Mouse (Mus musculus) G1E (cell line): Measurements from ENCODE around the gene Tmem231. TPM values are rescaled to one million over a fixed set of nuclear protein-coding genes. Genes with fewer than 3 reads are reported as not detected.

ENCODE experiments used
- ATAC-seq: 2 replicates; pipeline ENCODE4 v1.8.0; 2016; ENCODE audit warnings: mild to moderate bottlenecking; ENCODE audit not compliant: insufficient number of reproducible peaks, poor library complexity, low FRiP score, severe bottlenecking; ENCODE audit errors: extremely low read depth
- DNase-seq: peaks from one replicate; pipeline ENCODE4 v3.0.0; 2012; ENCODE audit warnings: low spot score
- H3K27me3 ChIP-seq: 2 replicates; pipeline ENCODE4 v1.6.1; 2012; ENCODE audit warnings: mild to moderate bottlenecking, low read length, inconsistent platforms; ENCODE audit not compliant: insufficient read depth
- H3K36me3 ChIP-seq: replicated peaks from 2 replicates; pipeline ENCODE3; 2012; ENCODE audit warnings: mild to moderate bottlenecking, inconsistent platforms
- H3K4me1 ChIP-seq: 2 replicates; pipeline ENCODE4 v1.6.1; 2012; ENCODE audit warnings: low read depth, low read length, inconsistent platforms, mixed read lengths; ENCODE audit not compliant: insufficient read depth
- H3K4me3 ChIP-seq: 2 replicates; pipeline ENCODE4 v1.5.1; 2012; ENCODE audit warnings: low read depth, mild to moderate bottlenecking, inconsistent platforms, low read length, moderate library complexity, mixed read lengths
- H3K9me3 ChIP-seq: replicated peaks from 2 replicates; pipeline ENCODE4 v1.6.1; 2012; ENCODE audit warnings: inconsistent platforms
- CTCF ChIP-seq: IDR thresholded peaks from 2 replicates; pipeline ENCODE4 v1.5.1; 2012; ENCODE audit warnings: low read depth, low read length, inconsistent platforms, mixed read lengths
- GATA1 ChIP-seq: IDR thresholded peaks from 2 replicates; pipeline ENCODE4 v1.6.1; 2012; ENCODE audit warnings: borderline replicate concordance, low read length, inconsistent platforms, mixed read lengths
- GATA2 ChIP-seq: IDR thresholded peaks from 2 replicates; pipeline ENCODE4 v1.6.1; 2012; ENCODE audit warnings: low read depth, low read length, inconsistent platforms, borderline replicate concordance
- POLR2AphosphoS5 ChIP-seq: IDR thresholded peaks from 2 replicates; pipeline ENCODE4 v1.6.1; 2012; ENCODE audit warnings: low read depth, low read length, inconsistent platforms; ENCODE audit not compliant: insufficient replicate concordance
- TAL1 ChIP-seq: conservative IDR thresholded peaks from 2 replicates; pipeline ENCODE4 v1.6.1; 2012; ENCODE audit warnings: low read depth, low read length, inconsistent platforms, mixed read lengths
- polyA plus RNA-seq: library from polyadenylated mRNA; stranded (reverse); fragments of >175 nt; gene quantifications from 2 replicates; pipeline ENCODE4 v1.2.3, GENCODE M21; 2012
- total RNA-seq, 2 experiments: library from RNA; stranded (forward) in 1 of 2; stranded (reverse) in 1 of 2; fragments of 200-1000 nt in 1 of 2; fragments of >200 nt in 1 of 2; fragmentation: Nextera tagmentation in 1 of 2; gene quantifications; 2 replicates each; pipeline ENCODE4 v1.2.3; 2014 to 2017

Tmem231 gene
- total and polyA plus RNA-seq, 3 experiments: 8.8 to 15.2 (median 8.9) TPM

DNA sequence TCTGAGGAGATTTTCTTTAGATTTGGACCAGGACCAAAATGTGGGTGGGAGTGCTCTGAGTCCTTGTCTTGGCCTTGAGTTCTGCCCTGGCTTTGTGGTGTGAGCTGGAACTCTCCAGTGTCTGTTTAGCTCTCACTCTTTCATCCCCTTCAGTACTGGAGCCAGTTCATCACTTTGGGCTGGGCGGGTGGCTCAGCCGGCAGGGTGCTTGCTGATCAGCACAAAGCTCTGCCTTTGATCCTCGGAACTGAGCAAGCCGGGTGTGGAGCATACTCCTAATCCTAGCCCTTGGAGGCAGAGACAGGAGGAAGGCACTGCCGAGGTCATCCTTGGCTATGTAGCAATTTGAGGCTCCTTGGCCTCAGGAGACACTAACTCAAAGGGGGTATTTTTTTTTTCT, 35.3 kb upstream of the Tmem231 start:
- DNase-seq (no peak), ATAC-seq (no peak)

DNA sequence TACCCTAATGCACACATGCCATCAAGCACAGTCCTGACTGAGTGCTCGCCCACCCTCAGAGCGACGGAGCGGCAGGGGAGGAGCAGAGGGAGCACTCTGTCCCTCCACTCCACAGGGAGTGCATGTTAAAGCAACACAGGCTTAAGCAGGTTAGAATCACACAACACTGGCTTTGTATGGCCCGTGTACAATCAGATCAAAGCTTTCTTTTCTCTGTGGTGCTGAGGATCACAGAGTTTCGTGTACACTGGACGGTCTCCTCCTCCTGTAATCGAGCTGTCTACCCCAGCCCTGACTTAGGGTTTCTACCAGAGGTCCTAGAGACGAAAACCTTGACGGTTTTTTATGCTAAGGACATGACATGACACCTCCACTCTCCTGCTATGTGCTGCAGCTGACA, 34.9 kb upstream of the Tmem231 start:
- H3K4me1 ChIP-seq: peaks cover 36% of the 10 kb centered on the region
- H3K4me3 ChIP-seq: 0 out of 2 replicates have a peak overlapping the region, but pooled peaks have one; percentile 10
- H3K36me3 ChIP-seq: peaks cover 72% of the 10 kb centered on the region
- H3K9me3 ChIP-seq: peaks cover 5% of the 10 kb centered on the region
- DNase-seq (no peak), ATAC-seq (no peak)
- no peak for TF ChIP-seq CTCF
- TF ChIP-seq GATA2: no peak
- no peak for TF ChIP-seq POLR2AphosphoS5
- no peak for TF ChIP-seq TAL1
- TF ChIP-seq GATA1: no peak
- H3K27me3 ChIP-seq: no peaks in the 10 kb centered on the region

More for the DNA sequence above, 35.3 kb upstream of the Tmem231 start:
- Histone ChIP-seq H3K9me3 (peaks cover 9% of the 10 kb centered on the region), H3K27me3 (no peaks in the 10 kb centered on the region), H3K4me1 (peaks cover 36% of the 10 kb centered on the region), H3K36me3 (peaks cover 72% of the 10 kb centered on the region), H3K4me3 (no peak overlapping the region)
- no peak for TF ChIP-seq CTCF
- TF ChIP-seq GATA1: no peak
- no peak for TF ChIP-seq GATA2
- no peak for TF ChIP-seq TAL1
- no peak for TF ChIP-seq POLR2AphosphoS5

DNA sequence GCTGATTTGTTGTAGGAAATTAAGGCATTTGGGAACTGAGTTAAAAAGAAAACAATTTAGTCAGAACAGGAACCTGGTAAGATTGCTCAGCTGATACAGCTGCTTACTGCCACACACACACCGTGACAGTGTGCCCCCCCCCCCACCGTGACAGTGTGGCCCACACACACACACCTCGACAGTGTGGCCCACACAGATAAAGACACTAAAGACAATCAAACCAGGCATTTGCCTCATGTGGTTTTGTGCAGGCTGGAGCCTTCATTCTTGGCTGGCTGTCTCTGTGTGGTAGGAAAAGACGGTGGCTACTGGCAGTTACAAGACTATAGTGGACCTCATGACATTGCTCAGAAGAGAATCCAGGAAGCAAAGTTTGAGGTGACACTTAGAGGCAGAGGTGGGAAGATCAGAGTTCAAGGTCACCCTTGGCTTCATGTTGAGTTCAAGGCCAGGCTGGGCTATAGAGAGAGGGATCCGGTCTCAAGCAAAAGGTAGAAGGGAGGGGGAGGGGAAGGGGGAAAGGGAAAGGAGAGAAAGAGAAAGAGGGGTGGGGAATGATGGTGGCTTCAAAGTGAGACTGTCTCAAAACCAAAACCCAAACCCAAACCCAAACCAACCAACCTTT, 33.7 kb upstream of the Tmem231 start:
- ATAC-seq (peak; percentile 96), DNase-seq (peak; percentile 66)
- peaks cover 74% of the 10 kb centered on the region for H3K36me3 ChIP-seq
- no peaks in the 10 kb centered on the region for H3K9me3 ChIP-seq
- H3K4me1 ChIP-seq: peaks cover 36% of the 10 kb centered on the region
- H3K27me3 ChIP-seq: no peaks in the 10 kb centered on the region
- TF ChIP-seq CTCF (no peak), POLR2AphosphoS5 (no peak), GATA2 (no peak), GATA1 (no peak), TAL1 (no peak; the same call in 1 of the 2 replicates)
- no peak overlapping the region; the same call in 1 of the 2 replicates for H3K4me3 ChIP-seq

DNA sequence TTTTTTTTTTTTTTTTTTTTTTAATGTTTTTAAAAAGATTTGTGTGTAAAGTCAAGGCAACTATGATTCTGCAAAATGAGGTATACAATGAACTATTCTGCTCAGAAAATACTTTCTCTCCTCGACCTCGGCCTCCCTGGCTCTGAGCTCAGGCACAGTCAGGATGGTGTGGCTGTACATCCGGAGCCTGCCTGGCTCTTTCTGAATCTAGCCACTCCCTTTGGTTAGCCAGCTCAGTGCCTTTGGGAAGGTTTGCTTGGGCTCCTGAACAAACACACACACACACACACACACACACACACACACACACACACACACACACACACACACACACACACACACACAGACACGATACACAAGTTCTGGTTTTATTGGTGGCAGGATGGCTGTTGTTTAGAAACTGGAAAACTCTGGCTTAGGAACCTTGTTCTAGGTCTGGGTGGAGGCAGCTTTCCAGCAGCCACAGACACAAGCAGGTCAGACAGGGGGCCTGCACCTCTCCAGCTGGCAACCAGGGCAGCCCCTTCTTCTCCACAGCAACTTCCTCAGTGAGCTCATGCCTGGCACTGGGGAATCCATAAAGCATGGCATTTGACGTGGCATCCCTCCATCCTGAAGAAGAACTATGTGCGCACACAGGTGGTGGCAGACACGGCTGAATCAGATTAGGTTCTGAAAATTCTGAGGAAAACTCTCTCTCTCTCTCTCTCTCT, 31.3 kb upstream of the Tmem231 start:
- H3K4me3 ChIP-seq: no peak overlapping the region
- DNase-seq: no peak
- no peaks in the 10 kb centered on the region for H3K9me3 ChIP-seq
- no peak for ATAC-seq
- peaks cover 71% of the 10 kb centered on the region for H3K36me3 ChIP-seq
- peaks cover 36% of the 10 kb centered on the region for H3K4me1 ChIP-seq
- H3K27me3 ChIP-seq: no peaks in the 10 kb centered on the region
- TF ChIP-seq GATA2 (no peak), POLR2AphosphoS5 (no peak), TAL1 (no peak), CTCF (no peak), GATA1 (no peak)

DNA sequence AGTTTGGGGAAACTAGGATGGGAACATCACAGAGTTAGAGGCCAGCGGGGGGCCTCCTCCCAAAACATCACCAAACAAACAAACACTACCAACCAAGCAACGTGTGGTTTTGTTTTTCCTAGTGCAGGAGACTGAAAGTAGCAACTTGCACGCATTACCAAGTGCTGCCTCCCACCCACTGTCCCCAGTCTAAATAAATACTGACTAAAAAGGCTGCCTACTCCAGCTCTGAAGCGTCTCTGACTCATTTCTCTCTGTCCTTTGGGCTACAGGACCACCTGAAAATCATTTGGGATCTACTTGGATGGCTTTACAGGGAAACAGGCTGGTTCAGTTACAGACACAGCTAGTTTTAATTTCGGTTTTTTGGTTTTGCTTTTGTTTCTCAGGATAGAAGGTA, 30.7 kb upstream of the Tmem231 start:
- Histone ChIP-seq H3K27me3 (no peaks in the 10 kb centered on the region), H3K4me1 (peaks cover 36% of the 10 kb centered on the region), H3K9me3 (no peaks in the 10 kb centered on the region), H3K4me3 (no peak overlapping the region), H3K36me3 (peaks cover 75% of the 10 kb centered on the region)
- DNase-seq: no peak
- TF ChIP-seq GATA1 (no peak), GATA2 (no peak), TAL1 (no peak)
- no peak for ATAC-seq

DNA sequence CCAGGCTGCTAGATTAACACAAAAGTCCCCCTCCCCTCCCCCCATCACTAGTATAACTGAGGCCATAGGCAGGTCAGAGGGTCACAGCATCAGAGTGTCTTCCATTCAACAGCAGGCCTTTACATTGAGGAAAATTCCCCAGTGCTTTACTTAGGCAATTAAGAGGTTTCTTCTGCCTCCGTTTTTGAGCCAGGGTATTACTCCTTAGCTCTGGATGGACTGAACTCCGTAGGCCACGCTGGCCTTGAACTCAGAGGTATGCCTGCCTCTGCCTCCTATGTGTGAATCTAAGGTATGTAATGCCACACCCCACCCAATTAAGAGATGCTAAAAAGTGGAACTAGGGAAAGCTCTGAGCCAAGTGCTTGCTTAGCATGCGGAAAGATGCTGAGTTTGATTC, 29.9 kb upstream of the Tmem231 start:
- TF ChIP-seq GATA2: no peak
- TF ChIP-seq CTCF: no peak
- TF ChIP-seq TAL1: no peak
- TF ChIP-seq GATA1: no peak
- TF ChIP-seq POLR2AphosphoS5: no peak
- ATAC-seq (no peak), DNase-seq (no peak)
- Histone ChIP-seq H3K4me1 (peaks cover 30% of the 10 kb centered on the region), H3K4me3 (no peak overlapping the region), H3K36me3 (peaks cover 74% of the 10 kb centered on the region), H3K9me3 (no peaks in the 10 kb centered on the region), H3K27me3 (no peaks in the 10 kb centered on the region)
